Mouse (Mus musculus) heart, adult 2 months (tissue): ENCODE measurements around the gene Usp49. TPM values are rescaled to one million over a fixed set of nuclear protein-coding genes. Genes with fewer than 3 reads are reported as not detected.
A peak's percentile ranks its signal among the peaks of the same experiment; 100 is the strongest.

Source experiments
- DNase-seq, 2 experiments: peaks; one replicate each; pipeline ENCODE4 v3.0.0; 2021
- H3K27ac ChIP-seq: fragments of 200-600 bp; 2 replicates; pipeline ENCODE4 v1.8.1; 2022
- H3K27me3 ChIP-seq: fragments of 200-500 bp; 2 replicates; pipeline ENCODE4 v1.6.1; 2012; ENCODE audit warnings: mild to moderate bottlenecking, low read length, inconsistent platforms, mixed read lengths; ENCODE audit not compliant: control insufficient read depth, insufficient read depth
- H3K36me3 ChIP-seq: fragments of 200-500 bp; 2 replicates; pipeline ENCODE4 v1.6.1; 2012; ENCODE audit warnings: low read length, inconsistent platforms; ENCODE audit not compliant: control insufficient read depth, insufficient read depth
- H3K4me1 ChIP-seq: fragments of 200-500 bp; 2 replicates; pipeline ENCODE4 v1.6.1; 2011; ENCODE audit warnings: low read length; ENCODE audit not compliant: control insufficient read depth, insufficient read depth
- H3K4me3 ChIP-seq: fragments of 200-600 bp; 2 replicates; pipeline ENCODE4 v1.8.1; 2022
- H3K79me2 ChIP-seq: fragments of 200-500 bp; replicated peaks from 2 replicates; pipeline ENCODE4 v1.6.1; 2012; ENCODE audit warnings: mild to moderate bottlenecking, inconsistent platforms, low read length, moderate library complexity, mixed read lengths; ENCODE audit not compliant: control insufficient read depth, insufficient read depth
- H3K9ac ChIP-seq: fragments of 200-500 bp; 2 replicates; pipeline ENCODE4 v1.6.1; 2012; ENCODE audit warnings: low read depth, mild to moderate bottlenecking, control low read depth, inconsistent platforms, low read length, mixed read lengths
- CTCF ChIP-seq: fragments of 200-600 bp; IDR thresholded peaks from 2 replicates; pipeline ENCODE4 v1.8.1; 2022; ENCODE audit warnings: antibody characterized with exemption, mild to moderate bottlenecking, moderate library complexity
- EP300 ChIP-seq: fragments of 200-500 bp; IDR thresholded peaks from 2 replicates; pipeline ENCODE4 v1.6.1; 2011; ENCODE audit warnings: low read depth, low read length, control low read depth; ENCODE audit not compliant: insufficient read depth
- POLR2A ChIP-seq: fragments of 200-500 bp; IDR thresholded peaks from 2 replicates; pipeline ENCODE4 v1.6.1; 2011; ENCODE audit warnings: mild to moderate bottlenecking, low read depth, low read length, control low read depth; ENCODE audit not compliant: insufficient read depth
- WGBS: fragments of 180-500 bp; shearing (Covaris S2); methylation state at CpG from one replicate; pipeline ENCODE4 v1.1.7; 2018; 5-methylcytosine and 5-hydroxymethylcytosine counted together
- intact Hi-C: fragments of 180-260 bp; cut with DNase I; formaldehyde crosslinking; loops from one replicate; pipeline ENCODE4 v1.15.1; 2025
- polyA plus RNA-seq: library from polyadenylated mRNA; depleted of rRNA; stranded (reverse); fragments of >200 nt; gene quantifications from 2 replicates; pipeline ENCODE4 v1.2.3, GENCODE M21; 2012
- total RNA-seq, 2 experiments: library from RNA; stranded (reverse); gene quantifications; 2 replicates each; pipeline ENCODE4 v1.2.3; 2021

Usp49 gene
- total and polyA plus RNA-seq, 3 experiments: 2.9 to 3.6 (median 3.4) TPM

- peak; percentile 64 to 72 for DNase-seq
- WGBS: 1% methylated on average over 43 of the region's 43 CpGs
- intact Hi-C loops: loop anchor here (1.0 kb wide), 1 partner anchor 83 kb away; no protein-coding TSS in a partner anchor
- TF ChIP-seq EP300 (no peak), POLR2A (no peak), CTCF (no peak)
- Histone ChIP-seq H3K4me1 (peaks cover 12% of the 10 kb centered on the region), H3K36me3 (peaks cover 3% of the 10 kb centered on the region; the same call in 1 of the 2 replicates), H3K27ac (peak overlapping the region; percentile 91), H3K9ac (peak overlapping the region; percentile 89), H3K4me3 (peak overlapping the region; percentile 86), H3K79me2 (no peaks in the 10 kb centered on the region; the same call in 1 of the 2 replicates), H3K27me3 (no peaks in the 10 kb centered on the region)
Observed at GRCm38 (mm10) chr17:47594183-47594968, 36.1 kb upstream of the Usp49 start.

- no peaks in the 10 kb centered on the region; the same call in 1 of the 2 replicates for H3K79me2 ChIP-seq
- TF ChIP-seq EP300 (no peak), CTCF (no peak), POLR2A (no peak)
- no peaks in the 10 kb centered on the region for H3K27me3 ChIP-seq
- 10% methylated on average over 9 of the region's 9 CpGs for WGBS
- H3K4me3 ChIP-seq: peak overlapping the region; percentile 86
- peaks cover 15% of the 10 kb centered on the region for H3K4me1 ChIP-seq
- peak overlapping the region; percentile 91 for H3K27ac ChIP-seq
- intact Hi-C loops: loop anchor here (1.0 kb wide), 1 partner anchor 84 kb away; no protein-coding TSS in a partner anchor
- H3K9ac ChIP-seq: peak overlapping the region; percentile 68
- H3K36me3 ChIP-seq: peaks cover 3% of the 10 kb centered on the region; the same call in 1 of the 2 replicates
- no peak for DNase-seq
Observed at GRCm38 (mm10) chr17:47594969-47595247, 35.6 kb upstream of the Usp49 start.

DNA sequence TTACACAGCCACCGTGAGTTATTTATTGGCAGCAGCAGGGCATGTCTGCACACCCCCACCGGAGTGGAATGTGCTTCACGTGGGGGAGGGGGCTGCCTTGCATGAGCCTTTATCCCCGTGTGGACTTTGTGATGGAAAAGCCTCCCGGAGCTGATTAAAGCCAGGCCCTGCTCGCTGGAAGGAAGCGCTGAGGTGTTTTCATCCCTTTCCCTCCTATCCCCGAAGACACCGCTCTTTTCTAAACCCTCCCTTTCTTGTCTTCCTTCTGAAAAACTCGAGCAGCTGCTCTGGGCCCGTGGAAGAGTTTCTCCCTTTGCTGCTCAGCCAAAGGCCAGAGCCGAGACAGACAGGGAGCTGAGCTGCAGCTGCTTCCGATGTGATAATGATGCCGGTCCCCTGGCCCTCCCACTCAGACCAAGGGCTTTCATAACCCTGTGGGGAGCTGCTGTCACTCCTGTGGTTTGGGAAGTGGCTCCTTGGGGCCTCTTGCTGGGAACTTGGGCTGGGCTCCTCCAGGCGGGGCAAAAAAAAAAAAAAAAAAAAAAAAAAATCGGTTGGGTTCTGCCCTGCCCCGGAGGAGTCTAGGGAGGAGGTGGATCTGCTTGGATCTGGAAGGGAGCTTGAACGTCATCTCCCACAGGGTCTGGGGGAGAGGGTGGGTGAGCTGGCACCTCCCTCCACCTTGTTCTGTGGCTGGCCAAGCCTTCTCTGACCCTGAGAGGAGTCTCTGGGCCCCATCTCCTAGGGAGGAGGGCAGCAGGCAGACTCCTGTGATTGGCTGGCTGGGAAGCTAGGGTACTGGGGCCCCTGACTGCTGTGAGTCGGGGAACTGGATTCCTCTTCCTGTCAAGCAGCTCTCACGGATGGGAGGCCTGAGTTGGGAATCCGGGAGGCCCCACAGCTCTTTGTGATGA is 35.0 kb upstream of the Usp49 start:
- Histone ChIP-seq H3K27ac (peak overlapping the region; percentile 91), H3K27me3 (no peaks in the 10 kb centered on the region), H3K9ac (peak overlapping the region; percentile 68), H3K4me1 (peaks cover 16% of the 10 kb centered on the region), H3K79me2 (no peaks in the 10 kb centered on the region; the same call in 1 of the 2 replicates), H3K4me3 (peak overlapping the region; percentile 86), H3K36me3 (peaks cover 3% of the 10 kb centered on the region; the same call in 1 of the 2 replicates)
- 18% methylated on average over 21 of the region's 21 CpGs for WGBS
- DNase-seq: peak; percentile 73 to 80
- TF ChIP-seq CTCF (no peak), POLR2A (0 out of 2 replicates have a peak, but pooled peaks have one; percentile 35), EP300 (0 out of 2 replicates have a peak, but pooled peaks have one; percentile 27)
- intact Hi-C loops: no loop called here

GRCm38 (mm10) chr17:47596162-47596838 is 34.2 kb upstream of the Usp49 start:
- H3K27me3 ChIP-seq: no peaks in the 10 kb centered on the region
- TF ChIP-seq EP300: no peak
- no peak overlapping the region for H3K9ac ChIP-seq
- DNase-seq: peak in 1 of 2 experiments; percentile 42
- H3K27ac ChIP-seq: peak overlapping the region; percentile 91
- peaks cover 3% of the 10 kb centered on the region; the same call in 1 of the 2 replicates for H3K36me3 ChIP-seq
- intact Hi-C loops: no loop called here
- 47% methylated on average over 6 of the region's 6 CpGs for WGBS
- peaks cover 16% of the 10 kb centered on the region for H3K4me1 ChIP-seq
- no peaks in the 10 kb centered on the region; the same call in 1 of the 2 replicates for H3K79me2 ChIP-seq
- no peak overlapping the region for H3K4me3 ChIP-seq

- Histone ChIP-seq H3K4me3 (no peak overlapping the region), H3K4me1 (peaks cover 16% of the 10 kb centered on the region), H3K27ac (peak overlapping the region; percentile 91), H3K79me2 (no peaks in the 10 kb centered on the region; the same call in 1 of the 2 replicates), H3K9ac (no peak overlapping the region), H3K27me3 (no peaks in the 10 kb centered on the region), H3K36me3 (peaks cover 3% of the 10 kb centered on the region; the same call in 1 of the 2 replicates)
- no peak for TF ChIP-seq EP300
- TF ChIP-seq CTCF: no peak
- TF ChIP-seq POLR2A: no peak
- DNase-seq: peak in 1 of 2 experiments; percentile 21
- 54% methylated on average over 5 of the region's 5 CpGs for WGBS
- intact Hi-C loops: no loop called here
Observed at GRCm38 (mm10) chr17:47596839-47597164, 33.7 kb upstream of the Usp49 start.
